Mouse (Mus musculus): ENCODE measurements around the gene Ncapg.
"Not testable (repeated sequence)": the region's sequence is repeated elsewhere in the genome, so short reads cannot be mapped to it uniquely, and the experiment has no call there.

Ncapg gene

GRCm38 (mm10) chr5:45669598-45670279 is at the start of gene Ncapg:
Ncapg (plus strand) TSS chr5:45669919.
- peak; percentile 94 for DNase-seq (ENCODE audit: low read depth, low spot score)

DNA sequence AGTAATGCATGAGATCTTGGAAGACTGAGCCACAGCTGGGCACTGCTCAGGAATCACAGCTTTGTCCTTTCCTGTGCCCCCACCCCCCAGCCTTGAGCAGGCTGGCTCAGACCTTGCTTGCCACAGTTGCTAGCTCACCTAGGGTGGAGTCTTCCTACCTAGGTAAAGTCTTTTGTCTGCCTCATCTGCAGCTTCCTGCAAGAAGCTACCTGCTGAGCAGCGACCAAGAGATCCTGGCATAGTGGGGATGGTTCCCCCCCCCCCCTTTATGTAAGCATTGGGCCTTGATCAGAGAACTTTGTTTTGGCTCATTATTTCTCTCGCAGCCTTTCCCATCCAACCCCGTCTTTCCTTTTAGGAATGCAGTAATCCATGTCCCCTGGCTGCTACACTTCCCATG is 48.2 kb upstream of the Ncapg start:
- no peak for DNase-seq (ENCODE audit: low read depth, low spot score)

DNA sequence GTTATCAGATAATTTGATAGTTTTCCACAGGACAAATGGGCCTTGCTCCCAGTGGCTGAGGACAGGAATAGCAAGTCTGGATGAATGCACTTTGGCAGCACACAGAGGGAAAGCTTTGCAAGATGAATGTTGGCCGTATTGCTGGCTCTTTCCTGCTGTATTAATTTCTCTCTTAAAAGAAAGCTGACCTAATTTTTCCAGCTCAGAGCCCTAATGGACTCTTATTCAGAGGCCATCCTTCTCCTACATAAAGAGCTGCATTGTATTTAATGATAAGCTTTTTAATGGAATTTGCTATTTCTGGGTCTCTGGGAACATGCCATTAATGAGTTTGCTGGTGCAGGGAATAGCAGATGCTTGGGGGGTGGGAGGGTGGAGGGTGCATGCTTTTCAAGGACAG is 41.9 kb upstream of the Ncapg start:
- DNase-seq (ENCODE audit: low read depth, low spot score), result no peak

DNA sequence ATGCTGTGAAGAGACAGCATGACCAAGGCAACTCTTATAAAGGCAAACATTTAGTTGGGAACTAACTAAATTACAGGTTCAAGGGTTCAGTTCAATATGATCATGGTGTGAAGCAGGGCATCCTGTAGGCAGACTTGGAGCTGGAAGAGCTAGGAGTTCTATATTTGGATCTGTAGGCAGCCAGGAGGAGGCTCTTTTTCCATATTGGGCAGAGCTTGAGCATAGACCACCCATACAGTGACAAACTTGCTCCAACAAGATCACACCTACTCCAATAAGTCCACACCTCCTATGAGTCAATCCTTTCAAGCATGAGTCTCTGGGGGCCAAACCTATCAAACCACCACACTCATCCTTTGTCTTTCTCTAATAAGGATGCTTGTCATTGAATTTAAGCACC is 40.2 kb upstream of the Ncapg start:
- no peak for DNase-seq (ENCODE audit: low read depth, low spot score)

DNA sequence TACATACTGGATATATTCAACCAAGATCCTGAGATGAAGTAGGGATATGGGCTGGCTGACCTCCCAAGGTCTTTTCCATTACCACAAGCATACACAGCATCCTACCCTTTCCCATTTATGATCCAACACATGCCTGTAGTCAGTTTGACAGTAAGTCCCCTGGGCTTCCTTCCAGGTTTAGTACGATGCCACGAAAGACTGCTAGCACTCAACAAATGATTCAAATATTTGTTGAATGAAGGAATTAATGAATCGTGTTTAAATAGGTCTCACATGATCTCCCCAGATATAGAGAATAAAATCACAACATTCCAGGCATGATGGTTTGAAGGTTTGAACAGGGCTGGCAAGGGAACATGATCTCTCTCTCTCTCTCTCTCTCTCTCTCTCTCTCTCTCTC is 31.3 kb upstream of the Ncapg start:
- DNase-seq (ENCODE audit: low read depth, low spot score), result no peak

DNA sequence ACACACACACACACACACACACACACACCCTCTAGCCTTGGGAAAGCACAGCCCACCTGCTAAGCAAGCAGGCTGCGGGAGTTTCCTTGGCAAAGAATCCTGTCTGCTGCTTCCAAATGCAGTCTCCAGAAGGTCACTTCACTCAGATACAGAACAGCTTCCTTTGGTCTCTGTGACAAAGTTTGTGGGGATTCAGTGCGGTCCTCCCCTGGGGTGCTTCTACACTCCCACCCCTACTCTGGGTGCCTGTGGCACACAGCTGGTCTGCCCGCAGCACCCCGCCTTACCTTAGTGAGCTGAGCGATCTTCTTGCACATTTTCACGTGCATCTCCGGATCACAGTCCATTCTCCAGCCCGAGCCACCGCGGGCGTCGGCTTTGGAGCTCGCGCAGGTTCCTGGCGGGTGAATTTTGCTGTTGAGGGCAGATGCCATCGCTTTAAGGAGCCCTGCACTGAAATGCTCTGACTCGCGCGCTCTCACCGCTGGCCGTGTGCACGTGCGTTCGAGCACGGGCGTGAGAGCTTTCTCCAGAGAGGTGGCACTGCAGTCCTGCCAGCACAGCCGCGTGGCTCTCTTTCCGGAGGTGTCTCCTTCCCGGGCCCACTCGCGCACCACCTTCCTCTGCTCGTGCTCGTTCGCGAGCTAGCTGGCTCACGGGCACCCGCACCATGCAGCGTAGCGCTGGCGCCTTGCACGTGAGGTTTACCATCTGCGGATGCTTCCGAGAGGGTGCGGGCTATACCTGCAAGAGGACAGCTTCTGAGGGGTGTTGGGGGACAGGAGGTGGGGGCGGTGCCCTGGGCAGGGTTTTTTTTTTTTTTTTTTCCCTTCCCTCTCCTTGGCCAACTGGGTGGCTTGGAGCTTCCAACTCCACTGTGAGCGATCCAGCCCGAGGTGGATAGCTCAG is 30.7 kb upstream of the Ncapg start, which contains the start of gene Fam184b:
Gene Fam184b (minus strand): TSS at position 809 of the 909 bp plus-strand sequence.
- peak; percentile 40 for DNase-seq (ENCODE audit: low read depth, low spot score)

- DNase-seq (ENCODE audit: low read depth, low spot score), result peak; percentile 13
Observed at GRCm38 (mm10) chr5:45639715-45640092, 30.0 kb upstream of the Ncapg start.

- DNase-seq (ENCODE audit: low read depth, low spot score), result no peak
Observed at GRCm38 (mm10) chr5:45651026-45651703, 18.6 kb upstream of the Ncapg start.

- DNase-seq (ENCODE audit: low read depth, low spot score), result not testable (repeated sequence)
Observed at GRCm38 (mm10) chr5:45658406-45658805, 11.3 kb upstream of the Ncapg start.

DNA sequence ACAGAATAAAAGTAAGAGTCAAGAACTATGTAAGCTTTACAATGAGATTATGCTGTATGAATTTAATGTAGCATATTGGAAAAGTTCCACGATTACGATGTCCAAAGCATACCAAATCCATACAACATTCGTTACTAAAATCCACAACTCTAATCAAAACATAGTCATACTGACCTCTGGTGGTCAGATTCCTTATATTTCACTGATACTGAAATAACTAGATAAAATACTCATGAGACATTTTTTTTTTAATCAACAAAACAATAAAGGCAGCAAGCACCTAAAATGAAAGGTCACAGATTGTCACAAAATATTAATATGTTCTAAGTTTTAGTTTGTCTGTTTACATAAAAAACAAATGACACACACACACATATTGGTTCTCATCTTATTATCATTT is 1.4 kb upstream of the Ncapg start:
- DNase-seq (ENCODE audit: low read depth, low spot score), result no peak

GRCm38 (mm10) chr5:45668831-45669230 is 888 bp upstream of the Ncapg start:
- no peak for DNase-seq (ENCODE audit: low read depth, low spot score)

DNA sequence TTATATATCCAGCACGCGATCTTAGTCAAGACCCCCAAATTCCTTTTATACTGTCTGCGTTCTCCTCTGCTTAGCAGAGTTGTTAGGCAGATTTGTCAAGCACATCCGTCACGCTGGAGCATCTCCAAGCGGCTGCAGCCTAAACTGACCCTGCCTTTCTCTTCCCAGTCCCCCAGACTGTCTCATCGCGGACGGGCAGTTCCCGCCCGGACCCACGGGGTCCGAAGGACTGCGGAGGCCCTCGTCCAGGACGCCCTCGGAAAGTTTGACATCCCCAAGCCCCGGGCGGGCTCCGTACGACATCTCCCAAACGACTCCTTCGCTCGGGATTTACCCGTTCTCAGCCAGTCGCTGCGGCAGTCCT is 503 bp upstream of the Ncapg start:
- DNase-seq (ENCODE audit: low read depth, low spot score), result no peak

DNA sequence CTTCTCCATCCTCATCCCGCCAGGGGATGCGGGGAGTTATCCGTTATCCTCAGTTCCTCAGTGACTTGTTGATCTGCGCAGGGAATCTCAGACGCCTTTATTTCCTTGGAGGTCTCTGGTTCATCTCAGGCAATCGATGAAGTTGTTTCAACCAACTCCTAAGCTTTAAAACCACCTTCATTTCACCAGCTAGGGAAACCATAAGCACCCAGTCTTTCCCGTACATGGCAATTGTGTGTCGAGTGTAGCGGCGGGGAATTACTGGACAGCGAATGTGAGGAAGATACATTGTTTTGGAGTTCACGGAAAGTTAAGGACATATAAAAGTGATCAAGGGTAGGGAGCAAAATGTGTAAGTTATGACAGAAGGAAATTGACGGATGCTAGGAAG is 556 bp downstream of the Ncapg start:
- DNase-seq (ENCODE audit: low read depth, low spot score), result no peak

DNA sequence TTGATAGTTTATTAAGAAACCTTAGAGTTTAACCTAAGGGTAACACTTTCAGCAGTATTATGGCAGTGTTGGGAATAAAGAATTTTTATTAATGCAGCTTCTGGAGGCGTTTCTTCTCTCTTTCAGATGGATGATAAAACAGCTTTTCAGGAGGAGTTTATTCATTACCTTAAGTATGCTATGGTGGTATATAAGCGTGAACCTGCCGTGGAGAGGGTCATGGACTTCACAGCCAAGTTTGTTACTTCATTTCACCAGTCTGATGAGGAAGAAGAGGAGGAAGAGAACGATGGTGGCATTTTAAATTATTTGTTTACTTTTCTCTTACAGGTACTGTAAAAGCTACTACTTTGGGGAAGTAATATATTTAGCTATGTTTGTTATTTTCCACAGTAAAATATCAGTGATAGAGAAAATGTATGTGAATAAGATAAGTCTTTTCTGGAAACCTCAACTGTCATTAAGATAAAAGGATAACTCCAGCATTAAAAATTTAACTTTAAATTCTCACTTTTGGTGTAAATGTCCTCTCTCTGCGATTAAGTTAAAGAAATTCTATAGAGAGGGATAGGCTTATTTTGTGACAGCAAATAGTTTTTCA is 1.3 kb downstream of the Ncapg start:
- no peak for DNase-seq (ENCODE audit: low read depth, low spot score)

DNA sequence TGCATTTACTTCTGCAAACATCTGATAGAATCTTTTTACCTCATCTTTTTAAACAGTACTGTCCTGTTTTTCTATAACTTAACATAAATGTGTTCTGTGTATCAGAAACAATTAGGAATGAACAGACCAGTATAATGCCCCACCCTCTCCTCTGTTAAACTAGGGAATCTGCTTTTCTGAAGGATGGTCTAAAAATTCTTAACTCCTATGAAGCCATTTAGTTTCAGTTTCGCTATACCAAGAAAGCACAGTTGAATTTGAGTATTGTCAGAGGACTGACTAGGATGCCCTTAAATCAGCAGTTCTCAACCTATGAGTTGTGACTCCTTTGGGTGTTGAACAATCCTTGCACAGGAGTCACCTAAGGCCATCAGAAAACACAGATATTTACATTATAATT is 5.3 kb downstream of the Ncapg start:
- DNase-seq (ENCODE audit: low read depth, low spot score), result no peak

- no peak for DNase-seq (ENCODE audit: low read depth, low spot score)
Observed at GRCm38 (mm10) chr5:45677639-45678038, 7.9 kb downstream of the Ncapg start.

DNA sequence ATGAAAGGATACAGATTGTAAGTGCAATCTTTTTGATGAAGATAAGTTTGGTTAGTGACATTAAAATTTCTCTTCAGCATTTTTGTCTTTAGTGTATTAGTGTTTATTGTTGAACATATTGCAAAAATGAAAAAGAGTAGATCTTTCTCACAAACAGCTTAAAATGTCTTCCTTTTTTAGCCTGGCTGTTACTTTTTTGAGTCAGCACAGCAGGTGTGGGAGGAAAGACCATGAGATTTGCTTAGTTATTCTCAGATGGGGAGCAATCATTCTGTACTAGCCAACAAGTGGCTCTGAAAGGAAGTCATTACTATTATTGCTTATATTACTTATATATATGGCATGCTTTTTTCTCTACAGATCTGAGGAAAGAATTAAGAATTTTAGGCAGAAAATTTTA is 10.2 kb downstream of the Ncapg start:
- DNase-seq (ENCODE audit: low read depth, low spot score), result no peak

- no peak for DNase-seq (ENCODE audit: low read depth, low spot score)
Observed at GRCm38 (mm10) chr5:45683388-45683787, 13.7 kb downstream of the Ncapg start.

- no peak for DNase-seq (ENCODE audit: low read depth, low spot score)
Observed at GRCm38 (mm10) chr5:45685243-45685642, 15.5 kb downstream of the Ncapg start.

- no peak for DNase-seq (ENCODE audit: low read depth, low spot score)
Observed at GRCm38 (mm10) chr5:45686223-45686622, 16.5 kb downstream of the Ncapg start.

DNA sequence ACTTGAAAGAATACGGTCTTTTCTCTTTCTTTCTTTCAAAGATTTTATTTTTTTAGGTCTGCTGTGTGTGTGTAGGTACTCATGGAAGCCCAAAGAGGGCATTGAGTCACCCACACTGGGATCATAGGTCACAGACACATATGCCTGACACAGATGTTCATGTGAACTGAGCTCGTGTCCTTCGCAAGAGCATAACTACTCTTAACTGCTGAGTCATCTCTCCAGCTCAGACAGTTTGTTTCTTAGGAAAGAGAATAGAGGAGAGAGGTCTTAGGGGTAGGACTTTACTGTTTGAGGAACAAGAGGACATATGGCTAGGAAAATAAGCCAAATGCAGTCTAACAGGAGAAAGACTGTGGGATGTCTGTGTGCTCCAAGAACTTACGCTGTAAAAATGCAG is 19.4 kb downstream of the Ncapg start:
- DNase-seq (ENCODE audit: low read depth, low spot score), result no peak

DNA sequence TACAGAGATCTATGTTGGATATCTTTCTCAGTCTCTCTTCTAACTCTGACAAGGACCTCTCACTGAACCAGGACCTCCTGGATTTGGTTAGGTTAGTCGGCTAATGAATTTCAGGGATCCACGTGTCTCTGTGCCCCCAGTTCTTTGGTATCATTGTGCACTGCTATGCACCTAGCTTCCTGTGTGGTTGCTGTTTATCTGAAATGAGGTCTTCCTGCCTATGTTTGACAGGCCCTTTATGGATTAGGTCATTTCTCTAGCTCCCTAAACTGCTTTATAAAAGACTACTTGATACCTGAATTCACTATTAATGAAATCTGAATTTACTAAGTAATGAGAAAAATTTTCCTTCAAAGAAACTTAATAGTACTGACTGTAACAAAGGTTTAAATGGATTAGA is 21.1 kb downstream of the Ncapg start:
- DNase-seq (ENCODE audit: low read depth, low spot score), result no peak
